Mouse (Mus musculus): Measurements from ENCODE around the gene 2510039O18Rik. TPM values are rescaled to one million over a fixed set of nuclear protein-coding genes. Genes with fewer than 3 reads are reported as not detected.

The 2510039O18Rik gene
- polyA plus RNA-seq, 1 experiment from 2014 or later = 13.6 TPM

DNA sequence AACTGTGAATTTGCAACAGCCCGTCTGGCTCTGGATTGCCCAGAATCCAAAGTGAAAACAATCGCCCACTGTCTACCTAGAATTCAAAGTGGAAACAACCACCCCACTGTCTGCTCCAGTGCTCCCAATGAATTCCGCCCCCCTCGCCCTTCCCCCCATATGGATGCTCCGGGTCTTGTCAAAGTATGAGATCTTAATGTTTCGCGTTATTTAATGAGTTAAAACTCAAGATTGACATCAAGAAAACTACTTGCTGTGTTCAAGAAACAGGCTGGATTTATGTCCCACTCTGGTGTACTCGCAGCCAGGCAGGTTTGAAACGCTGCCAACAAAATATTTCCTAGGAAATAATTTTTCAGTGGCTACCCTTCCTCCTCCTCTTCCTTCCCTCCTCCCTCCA lies 584 bp upstream of the 2510039O18Rik start:
- Histone ChIP-seq H3K4me1 (replicated peaks; ENCODE audit: control insufficient read depth, insufficient read depth, low read length) (peaks cover 6% of the 10 kb centered on the region), H3K4me3 (ENCODE audit: low read depth, low read length) (no peak overlapping the region), H3K9ac (ENCODE audit: low read depth, low read length) (no peak overlapping the region), H3K27me3 (ENCODE audit: control insufficient read depth, insufficient read depth, low read length) (no peaks in the 10 kb centered on the region), H3K9me3 (ENCODE audit: control insufficient read depth, low read length) (no peaks in the 10 kb centered on the region), H3K36me3 (ENCODE audit: control insufficient read depth, insufficient read depth, low read length) (0 out of 2 replicates have a peak, but pooled peaks cover 4% of the 10 kb centered on the region), H3K4me2 (replicated peaks; ENCODE audit: low read depth, low read length) (no peak overlapping the region), H3K27ac (ENCODE audit: low read depth, low read length) (peak overlapping the region; percentile 36; the same call in 1 of the 2 replicates)
- 67% methylated on average over 9 of the region's 9 CpGs for WGBS
- ATAC-seq (ENCODE audit: low FRiP score) = peak; percentile 23; the same call in 1 of the 2 replicates
- peak; percentile 45 for DNase-seq (ENCODE audit: low spot score)

DNA sequence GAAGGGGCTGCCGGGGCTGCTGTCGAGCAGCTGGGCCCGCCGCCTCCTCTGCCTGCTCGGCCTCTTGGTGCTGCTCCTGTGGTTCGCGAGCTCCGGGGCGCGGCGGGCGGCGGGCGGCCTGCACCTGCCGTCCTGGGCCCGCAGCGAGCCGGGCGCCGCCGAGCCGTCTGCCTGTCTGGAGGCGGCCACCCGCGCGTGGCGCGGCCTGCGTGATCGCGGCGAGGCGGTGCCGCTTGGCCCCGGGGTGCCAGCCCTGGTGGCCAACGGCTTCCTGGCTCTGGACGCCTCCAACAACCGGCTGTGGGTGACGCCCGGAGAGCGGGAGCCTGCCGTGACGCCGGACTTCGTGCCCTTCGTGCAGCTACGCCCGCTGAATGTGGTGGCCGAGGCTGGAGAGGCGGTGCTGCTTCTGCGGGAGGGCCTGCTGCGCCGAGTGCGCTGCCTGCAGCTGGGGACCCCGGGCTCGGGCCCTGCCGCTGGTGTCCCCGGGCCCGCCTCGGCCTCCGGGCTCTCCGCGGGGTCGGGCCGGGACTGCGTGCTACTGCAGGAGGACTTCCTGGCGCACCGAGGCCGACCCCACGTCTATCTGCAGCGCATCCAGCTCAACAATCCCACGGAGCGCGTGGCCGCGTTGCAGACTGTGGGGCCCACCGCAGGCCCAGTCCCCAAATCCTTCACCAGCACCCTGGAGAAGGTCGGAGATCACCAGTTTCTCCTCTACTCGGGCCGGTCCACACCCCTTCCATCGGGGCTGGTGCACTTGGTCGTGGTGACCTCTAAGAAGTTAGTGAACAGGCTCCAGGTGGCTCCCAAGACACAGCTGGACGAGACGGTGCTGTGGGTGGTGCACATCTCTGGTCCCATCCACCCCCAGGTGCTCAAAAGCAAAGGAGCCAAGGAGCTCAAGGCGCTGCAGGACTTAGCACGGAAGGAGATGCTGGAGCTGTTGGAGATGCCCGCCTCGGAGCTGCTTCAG lies 638 bp downstream of the 2510039O18Rik start:
- no peak overlapping the region for H3K27ac ChIP-seq (ENCODE audit: low read depth, low read length)
- WGBS = 9% methylated on average over 66 of the region's 88 CpGs

DNA sequence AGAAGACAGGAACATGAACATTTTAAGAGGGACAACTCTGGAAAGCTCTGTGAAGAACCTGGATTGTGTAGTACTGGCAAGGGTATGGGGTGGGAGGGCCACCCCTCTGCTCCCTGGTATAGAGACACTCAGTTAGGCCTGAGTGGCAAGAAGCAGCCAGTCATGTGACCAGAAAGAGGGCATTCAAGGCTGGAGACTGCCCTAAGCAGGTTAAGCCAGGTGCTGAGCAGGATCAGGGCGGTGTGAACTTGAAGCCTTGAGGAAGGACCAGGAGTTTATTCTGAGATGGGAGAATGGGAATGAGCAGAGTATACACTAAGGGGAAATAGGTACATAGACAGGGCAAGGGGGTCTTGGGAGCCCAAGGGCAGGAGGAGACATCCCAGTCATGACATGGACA lies 2.3 kb downstream of the 2510039O18Rik start:
- no peak overlapping the region for H3K9ac ChIP-seq (ENCODE audit: low read depth, low read length)
- ATAC-seq (ENCODE audit: low FRiP score) (no peak), DNase-seq (ENCODE audit: low spot score) (no peak)
- no peak overlapping the region for H3K4me2 ChIP-seq (replicated peaks; ENCODE audit: low read depth, low read length)
- H3K4me1 ChIP-seq (replicated peaks; ENCODE audit: control insufficient read depth, insufficient read depth, low read length) = peaks cover 6% of the 10 kb centered on the region
- WGBS = 100% methylated on average over 1 of the region's 1 CpGs
- H3K36me3 ChIP-seq (ENCODE audit: control insufficient read depth, insufficient read depth, low read length) = 0 out of 2 replicates have a peak, but pooled peaks cover 4% of the 10 kb centered on the region
- H3K27me3 ChIP-seq (ENCODE audit: control insufficient read depth, insufficient read depth, low read length) = no peaks in the 10 kb centered on the region
- H3K9me3 ChIP-seq (ENCODE audit: control insufficient read depth, low read length) = no peaks in the 10 kb centered on the region
- H3K27ac ChIP-seq (ENCODE audit: low read depth, low read length) = no peak overlapping the region
- H3K4me3 ChIP-seq (ENCODE audit: low read depth, low read length) = no peak overlapping the region

More for the DNA sequence above, 638 bp downstream of the 2510039O18Rik start:
- no peaks in the 10 kb centered on the region for H3K9me3 ChIP-seq (ENCODE audit: control insufficient read depth, low read length)
- peak overlapping the region; percentile 100 for H3K4me2 ChIP-seq (replicated peaks; ENCODE audit: low read depth, low read length)
- H3K36me3 ChIP-seq (ENCODE audit: control insufficient read depth, insufficient read depth, low read length) = 0 out of 2 replicates have a peak, but pooled peaks cover 4% of the 10 kb centered on the region
- no peaks in the 10 kb centered on the region for H3K27me3 ChIP-seq (ENCODE audit: control insufficient read depth, insufficient read depth, low read length)
- ATAC-seq (ENCODE audit: low FRiP score) = peak; percentile 67
- peaks cover 6% of the 10 kb centered on the region for H3K4me1 ChIP-seq (replicated peaks; ENCODE audit: control insufficient read depth, insufficient read depth, low read length)
- DNase-seq (ENCODE audit: low spot score) = peak; percentile 36
- H3K4me3 ChIP-seq (ENCODE audit: low read depth, low read length) = peak overlapping the region; percentile 94
- H3K9ac ChIP-seq (ENCODE audit: low read depth, low read length) = peak overlapping the region; percentile 82

DNA sequence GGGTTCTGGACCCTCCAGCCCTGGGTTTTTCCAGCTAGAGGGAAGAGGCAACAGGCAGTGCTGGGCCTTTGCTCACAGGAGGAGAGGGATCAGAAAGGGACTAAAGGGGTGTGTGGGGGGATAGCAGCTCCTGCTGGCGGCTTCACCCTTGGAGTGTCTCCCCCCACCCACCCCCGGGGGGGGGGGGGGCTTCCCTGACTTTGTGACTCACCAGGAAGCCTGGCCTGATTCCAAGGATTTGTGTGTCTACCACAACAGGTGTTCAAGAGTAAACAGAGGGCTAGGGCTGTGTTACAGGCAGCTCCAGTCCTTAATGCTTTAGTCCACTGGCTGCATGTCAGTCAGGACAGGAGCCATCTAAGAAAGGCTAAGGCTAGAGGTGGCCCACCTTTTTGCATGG lies 6.8 kb downstream of the 2510039O18Rik start:
- Histone ChIP-seq H3K4me2 (replicated peaks; ENCODE audit: low read depth, low read length) (no peak overlapping the region), H3K4me3 (ENCODE audit: low read depth, low read length) (no peak overlapping the region), H3K27me3 (ENCODE audit: control insufficient read depth, insufficient read depth, low read length) (no peaks in the 10 kb centered on the region), H3K9ac (ENCODE audit: low read depth, low read length) (no peak overlapping the region), H3K27ac (ENCODE audit: low read depth, low read length) (no peak overlapping the region), H3K4me1 (replicated peaks; ENCODE audit: control insufficient read depth, insufficient read depth, low read length) (no peaks in the 10 kb centered on the region), H3K9me3 (ENCODE audit: control insufficient read depth, low read length) (no peaks in the 10 kb centered on the region), H3K36me3 (ENCODE audit: control insufficient read depth, insufficient read depth, low read length) (0 out of 2 replicates have a peak, but pooled peaks cover 4% of the 10 kb centered on the region)
- 75% methylated on average over 2 of the region's 2 CpGs for WGBS
- no peak for DNase-seq (ENCODE audit: low spot score)
- ATAC-seq (ENCODE audit: low FRiP score) = no peak

DNA sequence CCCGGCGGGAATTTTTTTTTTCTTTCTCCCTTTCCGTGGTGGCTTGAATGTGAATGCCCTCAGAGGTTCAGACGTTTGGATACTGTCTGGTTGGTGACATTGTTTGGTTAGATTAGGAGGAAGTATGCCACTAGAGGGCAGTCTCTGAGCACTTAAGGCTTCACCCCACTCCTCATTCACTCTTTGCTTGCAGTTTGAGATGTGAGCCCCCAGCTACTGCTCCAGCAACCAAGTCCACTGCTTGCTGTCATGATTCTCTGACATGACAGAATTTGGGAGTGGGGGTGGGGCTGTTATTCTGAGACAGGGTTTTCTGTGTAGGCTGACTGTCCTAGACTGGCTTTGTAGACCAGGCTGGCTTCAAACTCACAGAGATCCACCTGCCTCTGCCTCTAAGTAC lies 12.9 kb downstream of the 2510039O18Rik start:
- H3K4me1 ChIP-seq (replicated peaks; ENCODE audit: control insufficient read depth, insufficient read depth, low read length) = no peaks in the 10 kb centered on the region
- no peak overlapping the region for H3K9ac ChIP-seq (ENCODE audit: low read depth, low read length)
- 13% methylated on average over 4 of the region's 4 CpGs for WGBS
- no peak overlapping the region for H3K27ac ChIP-seq (ENCODE audit: low read depth, low read length)
- H3K9me3 ChIP-seq (ENCODE audit: control insufficient read depth, low read length) = no peaks in the 10 kb centered on the region
- peak; percentile 49; the same call in 1 of the 2 replicates for ATAC-seq (ENCODE audit: low FRiP score)
- DNase-seq (ENCODE audit: low spot score) = peak; percentile 70
- H3K27me3 ChIP-seq (ENCODE audit: control insufficient read depth, insufficient read depth, low read length) = no peaks in the 10 kb centered on the region
- H3K36me3 ChIP-seq (ENCODE audit: control insufficient read depth, insufficient read depth, low read length) = no peaks in the 10 kb centered on the region
- no peak overlapping the region for H3K4me2 ChIP-seq (replicated peaks; ENCODE audit: low read depth, low read length)
- no peak overlapping the region for H3K4me3 ChIP-seq (ENCODE audit: low read depth, low read length)

DNA sequence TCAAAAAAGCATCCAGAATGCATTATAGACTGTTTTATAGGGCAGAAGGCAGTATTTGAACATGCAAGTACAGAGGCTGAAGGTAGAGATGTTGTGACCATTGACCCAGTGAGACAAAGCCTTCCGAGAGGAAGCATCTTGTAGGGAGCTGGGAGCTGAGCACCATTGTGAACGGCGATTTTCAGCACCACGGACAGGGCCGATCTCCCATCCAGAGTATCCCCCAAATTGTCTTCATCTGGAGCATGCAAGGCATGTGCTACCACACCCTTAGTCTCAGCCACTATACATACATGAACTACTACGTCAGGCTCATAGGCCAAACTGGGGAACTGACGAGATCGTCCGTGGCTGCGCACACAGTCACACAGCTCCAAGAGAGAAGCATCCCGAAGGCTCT lies 16.4 kb downstream of the 2510039O18Rik start:
- Histone ChIP-seq H3K4me2 (replicated peaks; ENCODE audit: low read depth, low read length) (no peak overlapping the region), H3K9ac (ENCODE audit: low read depth, low read length) (no peak overlapping the region), H3K4me1 (replicated peaks; ENCODE audit: control insufficient read depth, insufficient read depth, low read length) (no peaks in the 10 kb centered on the region), H3K36me3 (ENCODE audit: control insufficient read depth, insufficient read depth, low read length) (no peaks in the 10 kb centered on the region), H3K27ac (ENCODE audit: low read depth, low read length) (no peak overlapping the region), H3K27me3 (ENCODE audit: control insufficient read depth, insufficient read depth, low read length) (no peaks in the 10 kb centered on the region), H3K9me3 (ENCODE audit: control insufficient read depth, low read length) (no peaks in the 10 kb centered on the region), H3K4me3 (ENCODE audit: low read depth, low read length) (no peak overlapping the region)
- 41% methylated on average over 11 of the region's 11 CpGs for WGBS
- ATAC-seq (ENCODE audit: low FRiP score) = no peak
- peak; percentile 62 for DNase-seq (ENCODE audit: low spot score)

DNA sequence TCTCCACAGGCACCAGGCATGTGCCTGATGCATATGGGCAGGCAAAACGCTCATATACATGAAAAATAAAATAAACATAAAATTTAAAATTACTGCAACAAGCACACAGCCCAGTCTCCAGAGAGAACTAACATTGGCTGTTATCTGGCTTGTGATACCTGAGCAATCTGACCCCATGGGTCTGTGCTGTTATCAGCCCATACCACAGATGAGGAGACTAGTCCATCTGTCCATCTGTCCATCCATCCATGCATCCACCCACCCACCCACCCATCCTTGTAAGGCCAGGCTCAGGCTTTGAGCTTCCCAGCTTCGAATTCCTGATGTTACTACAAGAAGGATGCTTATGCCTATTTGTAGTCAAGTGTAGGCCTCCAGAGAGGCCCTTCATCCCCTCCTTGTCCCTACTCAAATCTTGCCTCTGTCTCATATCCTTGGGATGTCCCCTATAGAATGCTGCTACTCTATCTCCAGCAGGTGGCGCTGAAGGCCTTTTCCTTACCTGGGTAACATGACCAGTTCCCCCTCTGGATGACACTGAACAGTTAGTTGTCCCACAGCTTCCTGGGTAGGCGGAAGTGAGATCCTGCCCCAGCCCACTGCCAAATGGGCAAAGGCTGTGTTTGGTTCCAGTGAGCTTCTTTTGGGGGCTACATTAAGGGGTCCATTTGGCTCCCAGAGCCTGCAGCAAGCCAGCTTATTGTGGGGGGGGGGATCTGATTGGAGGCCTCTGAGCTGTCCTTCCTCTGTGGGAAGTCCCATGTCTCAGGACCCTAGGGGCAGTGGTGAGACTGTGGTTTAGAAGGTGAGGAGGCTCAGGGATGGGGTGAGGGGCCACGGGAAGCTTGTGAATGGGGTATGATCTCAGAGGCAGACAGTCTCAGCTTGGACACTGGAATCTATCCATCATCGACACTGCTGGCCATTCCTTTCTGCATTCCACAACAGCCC lies 19.5 kb downstream of the 2510039O18Rik start:
- no peak overlapping the region for H3K4me3 ChIP-seq (ENCODE audit: low read depth, low read length)
- DNase-seq (ENCODE audit: low spot score) = peak; percentile 86
- H3K36me3 ChIP-seq (ENCODE audit: control insufficient read depth, insufficient read depth, low read length) = no peaks in the 10 kb centered on the region
- H3K4me2 ChIP-seq (replicated peaks; ENCODE audit: low read depth, low read length) = no peak overlapping the region
- H3K27me3 ChIP-seq (ENCODE audit: control insufficient read depth, insufficient read depth, low read length) = no peaks in the 10 kb centered on the region
- ATAC-seq (ENCODE audit: low FRiP score) = peak; percentile 90
- H3K9me3 ChIP-seq (ENCODE audit: control insufficient read depth, low read length) = no peaks in the 10 kb centered on the region
- H3K4me1 ChIP-seq (replicated peaks; ENCODE audit: control insufficient read depth, insufficient read depth, low read length) = no peaks in the 10 kb centered on the region
- WGBS = 52% methylated on average over 6 of the region's 6 CpGs
- H3K9ac ChIP-seq (ENCODE audit: low read depth, low read length) = no peak overlapping the region
- H3K27ac ChIP-seq (ENCODE audit: low read depth, low read length) = no peak overlapping the region

DNA sequence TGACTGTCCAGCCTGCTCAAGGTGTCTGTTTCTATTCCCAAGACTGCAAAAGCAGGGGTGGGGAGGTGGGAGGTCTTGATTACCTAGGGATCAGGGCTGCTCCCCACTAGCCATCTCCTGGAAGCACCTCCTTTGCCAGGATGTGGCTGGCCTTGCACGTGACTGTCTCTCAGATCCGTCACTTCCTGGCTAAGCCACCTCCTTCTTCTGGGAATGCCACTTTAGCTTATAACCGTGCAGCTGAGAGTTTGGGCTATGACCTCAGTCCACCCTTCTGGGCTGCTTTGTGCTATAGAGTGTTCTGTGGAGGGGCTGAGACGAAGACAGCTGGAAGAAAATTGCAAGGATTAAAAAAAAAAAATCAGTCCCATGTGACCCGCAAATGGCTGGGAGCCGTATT lies 22.1 kb downstream of the 2510039O18Rik start:
- WGBS = 66% methylated on average over 6 of the region's 6 CpGs

More for the DNA sequence above, 22.1 kb downstream of the 2510039O18Rik start:
- Histone ChIP-seq H3K36me3 (ENCODE audit: control insufficient read depth, insufficient read depth, low read length) (no peaks in the 10 kb centered on the region), H3K4me3 (ENCODE audit: low read depth, low read length) (no peak overlapping the region), H3K27ac (ENCODE audit: low read depth, low read length) (no peak overlapping the region), H3K4me2 (replicated peaks; ENCODE audit: low read depth, low read length) (no peak overlapping the region), H3K9me3 (ENCODE audit: control insufficient read depth, low read length) (no peaks in the 10 kb centered on the region), H3K4me1 (replicated peaks; ENCODE audit: control insufficient read depth, insufficient read depth, low read length) (no peaks in the 10 kb centered on the region), H3K27me3 (ENCODE audit: control insufficient read depth, insufficient read depth, low read length) (no peaks in the 10 kb centered on the region), H3K9ac (ENCODE audit: low read depth, low read length) (no peak overlapping the region)
- no peak for ATAC-seq (ENCODE audit: low FRiP score)
- no peak for DNase-seq (ENCODE audit: low spot score)

Data from hindbrain, embryonic 11.5 days (tissue).